Mouse (Mus musculus): ENCODE results near the gene Rgs9bp. TPM values are rescaled to one million over a fixed set of nuclear protein-coding genes. Genes with fewer than 3 reads are reported as not detected.

The Rgs9bp gene
- total and polyA plus RNA-seq, 2 experiments from 2014 or later, result 0.07 to 0.38 TPM

- H3K4me2 ChIP-seq (ENCODE audit: low read depth), result no peak overlapping the region
- H3K4me3 ChIP-seq (ENCODE audit: low read depth, low read length), result no peak overlapping the region
- no peak overlapping the region for H3K27ac ChIP-seq (ENCODE audit: low read depth, low read length)
- ATAC-seq (no peak), DNase-seq (no peak)
- 92% methylated on average over 2 of the region's 2 CpGs for WGBS
- no peaks in the 10 kb centered on the region for H3K4me1 ChIP-seq (ENCODE audit: insufficient read depth)
- no peaks in the 10 kb centered on the region for H3K27me3 ChIP-seq (ENCODE audit: insufficient read depth, low read length)
- H3K36me3 ChIP-seq (ENCODE audit: insufficient read depth), result no peaks in the 10 kb centered on the region
- TF ChIP-seq CTCF (IDR thresholded peaks at IDR 0.05; ENCODE audit: low read depth), result no peak
- H3K9ac ChIP-seq, result no peak overlapping the region
- no peaks in the 10 kb centered on the region for H3K9me3 ChIP-seq (ENCODE audit: low read length)
Observed at GRCm38 (mm10) chr7:35564067-35564865, 21.1 kb downstream of the Rgs9bp start.

DNA sequence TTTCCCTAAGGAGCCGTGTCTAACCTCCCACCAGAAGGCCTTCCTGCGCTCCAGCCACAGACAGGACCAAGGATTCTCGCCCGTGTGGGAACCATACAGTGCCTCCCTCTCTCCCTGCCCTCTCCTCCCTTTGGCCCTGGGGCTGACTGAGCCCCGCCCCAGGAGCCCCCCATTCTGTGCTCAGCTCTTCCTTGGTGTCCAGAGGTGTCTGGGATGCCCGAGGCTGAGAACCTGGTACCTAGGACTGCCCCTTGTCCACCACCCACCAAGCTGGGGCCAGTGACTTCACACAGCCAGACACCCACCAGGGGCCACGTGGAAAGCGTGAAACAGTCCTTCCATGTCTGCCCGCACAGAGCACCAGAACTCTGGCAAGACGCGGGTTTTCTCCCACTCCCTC is 22.3 kb downstream of the Rgs9bp start:
- TF ChIP-seq CTCF (IDR thresholded peaks at IDR 0.05; ENCODE audit: low read depth), result no peak
- Histone ChIP-seq H3K4me3 (ENCODE audit: low read depth, low read length) (no peak overlapping the region), H3K9me3 (ENCODE audit: low read length) (no peaks in the 10 kb centered on the region), H3K36me3 (ENCODE audit: insufficient read depth) (no peaks in the 10 kb centered on the region), H3K27me3 (ENCODE audit: insufficient read depth, low read length) (no peaks in the 10 kb centered on the region), H3K27ac (ENCODE audit: low read depth, low read length) (no peak overlapping the region), H3K4me2 (ENCODE audit: low read depth) (no peak overlapping the region), H3K9ac (no peak overlapping the region), H3K4me1 (ENCODE audit: insufficient read depth) (no peaks in the 10 kb centered on the region)
- no peak for DNase-seq
- no peak for ATAC-seq
- WGBS, result 75% methylated on average over 11 of the region's 11 CpGs

DNA sequence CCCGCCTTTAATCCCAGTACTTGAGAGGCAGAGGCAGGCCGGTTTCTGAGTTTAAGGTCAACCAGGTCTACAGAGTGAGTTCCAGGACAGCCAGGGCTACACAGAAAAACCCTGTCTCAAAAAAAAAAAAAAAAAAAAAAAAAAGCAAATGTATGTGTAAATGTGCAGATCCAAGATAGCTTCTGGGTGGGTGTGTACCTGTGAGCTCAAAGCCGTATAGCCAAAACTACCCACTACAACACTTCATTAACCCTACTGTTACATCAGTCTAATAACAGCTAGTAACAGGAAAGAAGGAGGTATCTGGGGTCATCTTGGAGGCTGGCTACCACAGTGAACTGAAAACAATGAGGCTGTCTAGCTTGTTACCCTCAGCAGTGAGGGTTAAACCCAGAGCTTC is 25.5 kb downstream of the Rgs9bp start:
- no peaks in the 10 kb centered on the region for H3K4me1 ChIP-seq (ENCODE audit: insufficient read depth)
- no peak overlapping the region for H3K9ac ChIP-seq
- H3K4me2 ChIP-seq (ENCODE audit: low read depth), result no peak overlapping the region
- H3K27me3 ChIP-seq (ENCODE audit: insufficient read depth, low read length), result no peaks in the 10 kb centered on the region
- H3K36me3 ChIP-seq (ENCODE audit: insufficient read depth), result no peaks in the 10 kb centered on the region
- no peak for DNase-seq
- no peaks in the 10 kb centered on the region for H3K9me3 ChIP-seq (ENCODE audit: low read length)
- WGBS, result 95% methylated on average over 3 of the region's 3 CpGs
- no peak overlapping the region for H3K27ac ChIP-seq (ENCODE audit: low read depth, low read length)
- H3K4me3 ChIP-seq (ENCODE audit: low read depth, low read length), result no peak overlapping the region
- no peak for TF ChIP-seq CTCF (IDR thresholded peaks at IDR 0.05; ENCODE audit: low read depth)
- no peak for ATAC-seq

DNA sequence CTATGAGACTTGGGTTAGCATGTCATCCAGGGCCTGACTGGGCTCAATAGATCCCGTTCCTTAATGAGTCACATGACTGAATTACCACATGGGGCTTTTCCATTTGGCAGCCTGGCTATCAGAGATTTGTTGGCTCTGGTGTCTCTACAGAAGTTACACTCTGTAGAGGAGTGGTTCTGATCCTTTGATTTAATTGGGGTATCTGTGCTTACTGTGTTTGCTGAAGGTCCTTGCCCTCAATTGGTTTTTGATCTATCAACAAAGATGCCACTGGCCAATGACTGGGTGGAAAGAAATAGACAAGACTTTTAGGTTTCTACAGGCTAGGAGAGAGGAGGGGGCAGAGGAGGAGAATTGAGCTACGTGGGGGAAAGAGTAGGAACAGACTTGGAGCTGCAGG is 26.7 kb downstream of the Rgs9bp start:
- Histone ChIP-seq H3K27me3 (ENCODE audit: insufficient read depth, low read length) (no peaks in the 10 kb centered on the region), H3K36me3 (ENCODE audit: insufficient read depth) (no peaks in the 10 kb centered on the region), H3K4me3 (ENCODE audit: low read depth, low read length) (no peak overlapping the region), H3K27ac (ENCODE audit: low read depth, low read length) (no peak overlapping the region), H3K4me1 (ENCODE audit: insufficient read depth) (peaks cover 5% of the 10 kb centered on the region; the same call in 1 of the 2 replicates), H3K4me2 (ENCODE audit: low read depth) (no peak overlapping the region), H3K9ac (no peak overlapping the region), H3K9me3 (ENCODE audit: low read length) (no peaks in the 10 kb centered on the region)
- ATAC-seq, result no peak
- no peak for TF ChIP-seq CTCF (IDR thresholded peaks at IDR 0.05; ENCODE audit: low read depth)
- DNase-seq, result no peak
- WGBS, result 47% methylated on average over 2 of the region's 2 CpGs

GRCm38 (mm10) chr7:35557577-35557976 is 27.8 kb downstream of the Rgs9bp start:
- ATAC-seq, result no peak
- no peak for DNase-seq
- 87% methylated on average over 3 of the region's 3 CpGs for WGBS
- no peaks in the 10 kb centered on the region for H3K36me3 ChIP-seq (ENCODE audit: insufficient read depth)
- H3K4me1 ChIP-seq (ENCODE audit: insufficient read depth), result peaks cover 5% of the 10 kb centered on the region; the same call in 1 of the 2 replicates
- no peak overlapping the region for H3K4me3 ChIP-seq (ENCODE audit: low read depth, low read length)
- TF ChIP-seq CTCF (IDR thresholded peaks at IDR 0.05; ENCODE audit: low read depth), result no peak
- no peak overlapping the region for H3K27ac ChIP-seq (ENCODE audit: low read depth, low read length)
- H3K9ac ChIP-seq, result no peak overlapping the region
- H3K9me3 ChIP-seq (ENCODE audit: low read length), result no peaks in the 10 kb centered on the region
- H3K27me3 ChIP-seq (ENCODE audit: insufficient read depth, low read length), result no peaks in the 10 kb centered on the region
- no peak overlapping the region for H3K4me2 ChIP-seq (ENCODE audit: low read depth)

DNA sequence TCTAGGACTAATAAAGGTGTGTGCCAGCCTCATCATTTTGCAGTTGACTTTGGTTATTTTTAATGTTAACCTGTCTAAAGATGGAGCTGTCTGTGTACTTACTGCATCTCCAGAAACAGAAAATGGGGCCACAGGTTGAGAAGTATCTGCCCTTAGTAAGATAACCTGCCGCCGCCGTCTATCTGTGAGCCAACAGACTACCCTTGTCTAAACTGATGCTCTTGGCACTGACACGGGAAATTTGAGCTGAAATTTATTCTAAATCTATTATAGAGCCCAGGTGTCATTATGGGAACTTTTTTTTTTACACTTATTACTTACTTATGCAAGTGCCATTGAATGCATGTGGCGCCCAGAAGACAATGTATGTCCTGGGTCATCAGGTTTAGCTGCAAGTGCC is 28.5 kb downstream of the Rgs9bp start:
- Histone ChIP-seq H3K4me3 (ENCODE audit: low read depth, low read length) (no peak overlapping the region), H3K36me3 (ENCODE audit: insufficient read depth) (no peaks in the 10 kb centered on the region), H3K4me2 (ENCODE audit: low read depth) (no peak overlapping the region), H3K4me1 (ENCODE audit: insufficient read depth) (peaks cover 5% of the 10 kb centered on the region; the same call in 1 of the 2 replicates), H3K9ac (no peak overlapping the region), H3K9me3 (ENCODE audit: low read length) (no peaks in the 10 kb centered on the region), H3K27me3 (ENCODE audit: insufficient read depth, low read length) (no peaks in the 10 kb centered on the region), H3K27ac (ENCODE audit: low read depth, low read length) (no peak overlapping the region)
- 88% methylated on average over 5 of the region's 5 CpGs for WGBS
- no peak for TF ChIP-seq CTCF (IDR thresholded peaks at IDR 0.05; ENCODE audit: low read depth)
- DNase-seq (no peak), ATAC-seq (no peak)

DNA sequence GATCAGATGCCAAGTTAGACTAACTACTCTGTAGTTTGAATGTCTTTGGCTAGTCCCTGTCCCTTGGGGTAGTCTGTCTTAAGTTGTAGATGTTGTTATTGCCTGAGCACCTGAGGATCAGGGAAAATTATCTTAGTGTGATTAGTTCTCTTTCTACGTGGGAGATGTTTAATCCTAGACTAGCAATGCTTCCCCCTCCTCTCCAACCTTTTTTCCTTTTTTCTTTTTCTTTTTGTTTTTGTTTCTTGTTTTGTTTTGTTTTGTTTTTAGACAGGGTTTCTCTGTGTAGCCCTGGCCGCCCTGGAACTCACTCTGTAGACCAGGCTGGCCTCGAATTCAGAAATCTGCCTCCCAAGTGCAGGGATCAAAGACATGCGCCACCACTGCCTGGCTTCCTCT is 29.2 kb downstream of the Rgs9bp start, which contains the start of gene Nudt19:
Gene Nudt19, minus strand, starts transcription at position 100 of the 399 bp plus-strand sequence.
- no peak for ATAC-seq
- H3K27me3 ChIP-seq (ENCODE audit: insufficient read depth, low read length), result no peaks in the 10 kb centered on the region
- WGBS, result 56% methylated on average over 4 of the region's 4 CpGs
- no peaks in the 10 kb centered on the region; the same call in 1 of the 2 replicates for H3K36me3 ChIP-seq (ENCODE audit: insufficient read depth)
- peak within 1 kb of the TSS; percentile 95 for H3K4me2 ChIP-seq (ENCODE audit: low read depth)
- H3K27ac ChIP-seq (ENCODE audit: low read depth, low read length), result peak within 1 kb of the TSS; percentile 89
- peak within 1 kb of the TSS; percentile 59 for H3K4me3 ChIP-seq (ENCODE audit: low read depth, low read length)
- H3K9ac ChIP-seq, result peak within 1 kb of the TSS; percentile 83
- TF ChIP-seq CTCF (IDR thresholded peaks at IDR 0.05; ENCODE audit: low read depth), result no peak
- peaks cover 5% of the 10 kb centered on the region; the same call in 1 of the 2 replicates for H3K4me1 ChIP-seq (ENCODE audit: insufficient read depth)
- no peak for DNase-seq
- no peaks in the 10 kb centered on the region for H3K9me3 ChIP-seq (ENCODE audit: low read length)

All from forebrain, postnatal 0 days (tissue).